Mouse (Mus musculus): ENCODE measurements around the gene Dpf3. TPM values are rescaled to one million over a fixed set of nuclear protein-coding genes. Genes with fewer than 3 reads are reported as not detected.

The Dpf3 gene
- polyA plus RNA-seq, 1 experiment from 2014 or later: 19.2 TPM

- Histone ChIP-seq H3K36me3 (ENCODE audit: control insufficient read depth, insufficient read depth) (no peaks in the 10 kb centered on the region; the same call in 1 of the 2 replicates), H3K4me1 (ENCODE audit: control insufficient read depth, insufficient read depth, low read length) (peaks cover 5% of the 10 kb centered on the region), H3K9ac (ENCODE audit: low read length) (no peak overlapping the region), H3K9me3 (replicated peaks; ENCODE audit: control insufficient read depth, low read length) (no peaks in the 10 kb centered on the region), H3K27ac (ENCODE audit: low read length) (no peak overlapping the region), H3K4me2 (ENCODE audit: low read depth, low read length) (no peak overlapping the region), H3K4me3 (ENCODE audit: low read length) (no peak overlapping the region), H3K27me3 (ENCODE audit: control insufficient read depth, insufficient read depth, low read length) (no peaks in the 10 kb centered on the region)
- ATAC-seq (replicated peaks; ENCODE audit: extremely low read depth, insufficient read depth, low FRiP score): no peak
- WGBS: 55% methylated on average over 7 of the region's 7 CpGs
Measured at GRCm38 (mm10) chr12:83314666-83315065, 172.8 kb downstream of the Dpf3 start.

DNA sequence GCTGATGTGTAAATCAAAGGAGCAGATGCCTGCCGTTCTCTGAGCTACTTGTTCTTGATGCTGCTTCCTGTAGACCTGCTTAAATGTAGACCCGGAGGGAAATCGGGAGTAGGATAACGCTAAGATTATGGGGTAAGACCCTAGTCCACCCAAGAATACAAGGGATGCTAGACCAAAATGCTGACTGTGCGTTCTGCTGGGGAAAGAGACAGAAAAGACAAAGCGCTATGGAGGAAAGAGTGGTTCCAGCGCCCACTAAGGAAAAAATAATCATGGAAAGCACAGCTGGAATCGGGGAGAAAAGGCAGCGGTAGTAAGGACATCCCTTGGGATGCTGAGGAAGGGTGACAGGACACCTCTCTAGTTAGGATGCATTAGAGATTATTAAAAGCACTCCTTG is 174.7 kb downstream of the Dpf3 start:
- no peak for ATAC-seq (replicated peaks; ENCODE audit: extremely low read depth, insufficient read depth, low FRiP score)
- no peak overlapping the region for H3K4me2 ChIP-seq (ENCODE audit: low read depth, low read length)
- H3K4me3 ChIP-seq (ENCODE audit: low read length): no peak overlapping the region
- H3K36me3 ChIP-seq (ENCODE audit: control insufficient read depth, insufficient read depth): no peaks in the 10 kb centered on the region
- WGBS: 90% methylated on average over 9 of the region's 9 CpGs
- H3K4me1 ChIP-seq (ENCODE audit: control insufficient read depth, insufficient read depth, low read length): peaks cover 4% of the 10 kb centered on the region
- H3K9me3 ChIP-seq (replicated peaks; ENCODE audit: control insufficient read depth, low read length): no peaks in the 10 kb centered on the region
- H3K9ac ChIP-seq (ENCODE audit: low read length): no peak overlapping the region
- H3K27me3 ChIP-seq (ENCODE audit: control insufficient read depth, insufficient read depth, low read length): no peaks in the 10 kb centered on the region
- H3K27ac ChIP-seq (ENCODE audit: low read length): no peak overlapping the region

DNA sequence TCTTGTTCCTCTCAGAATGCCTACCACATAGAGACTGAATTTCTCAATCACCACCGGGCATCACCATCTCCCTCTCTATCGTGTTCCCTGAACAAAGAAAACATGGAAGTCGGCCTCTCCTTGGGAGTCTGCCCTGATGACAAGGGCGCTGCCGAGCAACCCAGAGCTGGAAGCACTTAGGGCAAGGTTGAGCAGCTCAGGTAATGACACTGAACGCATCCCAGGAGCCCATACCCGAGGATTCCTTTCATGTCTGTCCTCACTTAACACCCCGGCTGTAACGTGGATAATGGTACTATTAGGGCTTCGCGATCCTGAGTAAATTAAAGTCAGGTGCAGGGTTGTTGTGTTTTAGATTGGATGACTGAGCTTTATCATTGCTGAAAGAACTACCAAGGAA is 176.9 kb downstream of the Dpf3 start:
- no peaks in the 10 kb centered on the region for H3K36me3 ChIP-seq (ENCODE audit: control insufficient read depth, insufficient read depth)
- H3K27me3 ChIP-seq (ENCODE audit: control insufficient read depth, insufficient read depth, low read length): no peaks in the 10 kb centered on the region
- no peak for ATAC-seq (replicated peaks; ENCODE audit: extremely low read depth, insufficient read depth, low FRiP score)
- no peak overlapping the region for H3K4me2 ChIP-seq (ENCODE audit: low read depth, low read length)
- no peak overlapping the region for H3K27ac ChIP-seq (ENCODE audit: low read length)
- H3K9ac ChIP-seq (ENCODE audit: low read length): no peak overlapping the region
- no peaks in the 10 kb centered on the region for H3K4me1 ChIP-seq (ENCODE audit: control insufficient read depth, insufficient read depth, low read length)
- 60% methylated on average over 11 of the region's 11 CpGs for WGBS
- no peaks in the 10 kb centered on the region for H3K9me3 ChIP-seq (replicated peaks; ENCODE audit: control insufficient read depth, low read length)
- no peak overlapping the region for H3K4me3 ChIP-seq (ENCODE audit: low read length)

DNA sequence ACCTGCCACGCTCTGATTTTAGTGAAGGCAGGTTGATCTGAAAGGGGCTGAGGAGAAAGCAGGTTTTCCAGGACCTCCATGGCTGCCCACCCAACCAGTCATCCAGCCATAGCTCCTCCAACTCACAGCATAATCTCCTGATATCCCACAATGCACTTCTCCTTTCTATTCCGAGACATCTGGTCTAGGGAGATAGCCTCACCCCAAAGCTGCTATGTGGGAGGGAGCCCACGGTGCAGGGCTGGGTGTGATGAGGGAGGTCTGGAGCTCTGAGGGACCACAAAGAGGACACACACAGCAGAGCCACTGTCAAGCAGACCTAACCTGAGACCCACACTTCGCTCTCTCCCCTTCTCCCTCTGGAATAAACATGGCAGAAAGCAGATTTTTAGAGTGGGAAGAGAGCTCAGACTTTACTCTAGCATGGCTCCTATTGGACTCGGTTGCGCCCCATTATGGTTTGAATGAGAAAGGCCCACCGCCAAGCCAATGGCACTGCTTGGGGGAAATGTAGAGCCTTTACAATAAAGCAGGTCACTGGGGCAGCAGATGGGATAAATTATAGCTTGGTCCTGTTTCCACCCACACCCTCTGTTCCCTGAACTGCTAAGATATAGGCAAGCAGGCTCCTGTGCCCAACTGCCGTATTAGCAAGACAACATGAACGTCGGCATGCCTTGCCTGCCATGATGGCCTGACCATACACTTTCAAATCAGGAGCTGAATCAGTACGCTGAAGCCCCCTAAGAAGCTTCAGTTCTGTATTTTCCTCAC is 178.3 kb downstream of the Dpf3 start:
- Histone ChIP-seq H3K9ac (ENCODE audit: low read length) (no peak overlapping the region), H3K4me1 (ENCODE audit: control insufficient read depth, insufficient read depth, low read length) (no peaks in the 10 kb centered on the region), H3K4me3 (ENCODE audit: low read length) (no peak overlapping the region), H3K4me2 (ENCODE audit: low read depth, low read length) (no peak overlapping the region), H3K36me3 (ENCODE audit: control insufficient read depth, insufficient read depth) (no peaks in the 10 kb centered on the region), H3K27me3 (ENCODE audit: control insufficient read depth, insufficient read depth, low read length) (no peaks in the 10 kb centered on the region), H3K27ac (ENCODE audit: low read length) (no peak overlapping the region), H3K9me3 (replicated peaks; ENCODE audit: control insufficient read depth, low read length) (no peaks in the 10 kb centered on the region)
- ATAC-seq (replicated peaks; ENCODE audit: extremely low read depth, insufficient read depth, low FRiP score): no peak
- 83% methylated on average over 11 of the region's 11 CpGs for WGBS

DNA sequence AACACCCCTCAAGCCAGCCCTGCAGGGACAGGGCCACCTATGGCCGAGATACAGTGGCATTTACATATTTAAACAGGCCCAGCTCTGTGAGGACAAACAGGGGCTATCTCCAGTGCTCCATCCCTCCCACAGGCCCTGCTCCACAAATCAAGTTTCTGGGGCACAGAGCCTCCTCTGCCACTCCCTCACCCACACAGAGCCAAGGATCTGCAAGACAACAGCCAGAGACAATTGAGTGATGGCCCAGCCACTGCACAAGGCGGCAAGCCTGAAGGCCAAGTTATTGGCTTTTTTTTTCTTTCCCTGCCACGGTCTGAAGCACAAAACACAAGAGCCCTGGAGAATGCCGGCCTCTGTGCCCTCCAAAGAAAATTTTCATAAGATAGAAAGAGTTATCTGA is 178.9 kb downstream of the Dpf3 start:
- no peak overlapping the region for H3K4me3 ChIP-seq (ENCODE audit: low read length)
- H3K36me3 ChIP-seq (ENCODE audit: control insufficient read depth, insufficient read depth): no peaks in the 10 kb centered on the region
- peaks cover 2% of the 10 kb centered on the region for H3K4me1 ChIP-seq (ENCODE audit: control insufficient read depth, insufficient read depth, low read length)
- 78% methylated on average over 4 of the region's 4 CpGs for WGBS
- H3K4me2 ChIP-seq (ENCODE audit: low read depth, low read length): no peak overlapping the region
- H3K27ac ChIP-seq (ENCODE audit: low read length): no peak overlapping the region
- no peak overlapping the region for H3K9ac ChIP-seq (ENCODE audit: low read length)
- H3K9me3 ChIP-seq (replicated peaks; ENCODE audit: control insufficient read depth, low read length): no peaks in the 10 kb centered on the region
- no peak for ATAC-seq (replicated peaks; ENCODE audit: extremely low read depth, insufficient read depth, low FRiP score)
- no peaks in the 10 kb centered on the region for H3K27me3 ChIP-seq (ENCODE audit: control insufficient read depth, insufficient read depth, low read length)

DNA sequence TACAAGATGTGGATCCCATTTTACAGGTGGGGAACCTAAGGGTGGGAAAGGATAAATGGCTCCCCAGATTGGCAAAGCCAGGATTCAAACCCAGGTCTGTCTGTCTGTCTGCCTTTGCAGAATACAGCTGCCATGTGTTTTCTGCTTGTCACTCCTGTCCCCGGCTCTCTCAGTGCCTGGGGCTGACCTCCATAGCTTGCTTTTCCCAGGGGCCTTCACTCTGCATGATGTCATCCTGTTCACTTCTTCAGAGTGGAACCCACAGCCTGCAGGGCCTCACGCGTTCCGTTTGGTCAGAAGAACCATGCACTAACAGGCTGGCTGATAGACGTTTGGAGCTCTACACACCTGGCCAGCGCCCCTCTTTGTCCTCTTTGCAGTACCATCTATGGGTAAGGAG is 184.3 kb downstream of the Dpf3 start:
- no peak overlapping the region for H3K4me3 ChIP-seq (ENCODE audit: low read length)
- no peaks in the 10 kb centered on the region for H3K27me3 ChIP-seq (ENCODE audit: control insufficient read depth, insufficient read depth, low read length)
- WGBS: 36% methylated on average over 6 of the region's 6 CpGs
- no peaks in the 10 kb centered on the region for H3K36me3 ChIP-seq (ENCODE audit: control insufficient read depth, insufficient read depth)
- H3K4me1 ChIP-seq (ENCODE audit: control insufficient read depth, insufficient read depth, low read length): peaks cover 24% of the 10 kb centered on the region
- H3K9me3 ChIP-seq (replicated peaks; ENCODE audit: control insufficient read depth, low read length): no peaks in the 10 kb centered on the region
- no peak for ATAC-seq (replicated peaks; ENCODE audit: extremely low read depth, insufficient read depth, low FRiP score)
- H3K4me2 ChIP-seq (ENCODE audit: low read depth, low read length): peak overlapping the region; percentile 51
- H3K27ac ChIP-seq (ENCODE audit: low read length): peak overlapping the region; percentile 87
- H3K9ac ChIP-seq (ENCODE audit: low read length): peak overlapping the region; percentile 49

DNA sequence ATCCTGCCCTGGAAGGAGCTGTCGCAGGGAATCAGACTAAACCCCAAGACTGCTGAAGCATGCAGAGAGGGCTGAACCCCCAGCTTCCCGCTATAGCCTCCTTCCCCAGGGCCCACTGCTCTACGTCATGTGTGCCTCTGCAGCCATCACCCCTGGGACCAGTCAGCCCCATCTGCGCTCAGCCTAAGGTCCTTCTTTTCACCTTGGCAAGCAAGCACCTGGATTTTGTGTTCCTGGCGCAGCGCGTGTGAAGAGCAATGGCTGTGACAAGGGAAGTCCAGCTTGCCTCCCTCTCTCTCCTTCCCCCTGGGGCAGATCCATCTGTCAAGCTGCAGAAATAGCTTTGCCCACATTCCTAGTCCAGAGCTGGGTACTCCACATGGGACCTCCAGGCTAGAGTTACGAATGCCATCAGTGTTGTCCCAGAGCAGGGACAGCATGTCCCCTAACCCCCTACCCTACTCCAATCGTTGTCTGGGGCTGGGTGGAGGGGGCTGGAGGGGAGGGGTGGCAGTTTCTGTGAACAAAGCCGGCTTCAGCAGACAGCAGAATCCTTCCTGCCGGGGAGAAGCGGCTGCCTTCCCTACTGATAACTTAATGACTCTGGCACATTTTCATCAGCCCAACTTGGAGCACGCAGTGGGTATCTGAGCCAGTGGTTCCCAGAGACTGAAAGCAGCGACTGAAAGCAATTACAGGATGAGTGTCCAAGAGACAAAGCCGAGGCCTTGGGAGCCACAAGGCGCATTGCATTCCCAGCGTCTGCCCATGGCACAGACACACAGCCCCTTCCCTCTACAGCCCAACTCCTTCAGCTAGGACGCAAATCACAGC is 185.0 kb downstream of the Dpf3 start:
- Histone ChIP-seq H3K9ac (ENCODE audit: low read length) (peak overlapping the region; percentile 49), H3K4me1 (ENCODE audit: control insufficient read depth, insufficient read depth, low read length) (peaks cover 24% of the 10 kb centered on the region), H3K27me3 (ENCODE audit: control insufficient read depth, insufficient read depth, low read length) (no peaks in the 10 kb centered on the region), H3K9me3 (replicated peaks; ENCODE audit: control insufficient read depth, low read length) (no peaks in the 10 kb centered on the region), H3K4me2 (ENCODE audit: low read depth, low read length) (peak overlapping the region; percentile 51), H3K36me3 (ENCODE audit: control insufficient read depth, insufficient read depth) (no peaks in the 10 kb centered on the region), H3K27ac (ENCODE audit: low read length) (peak overlapping the region; percentile 87), H3K4me3 (ENCODE audit: low read length) (no peak overlapping the region; the same call in 1 of the 2 replicates)
- WGBS: 26% methylated on average over 18 of the region's 18 CpGs
- ATAC-seq (replicated peaks; ENCODE audit: extremely low read depth, insufficient read depth, low FRiP score): peak; percentile 66

GRCm38 (mm10) chr12:83301616-83302319 is 185.7 kb downstream of the Dpf3 start:
- no peaks in the 10 kb centered on the region for H3K9me3 ChIP-seq (replicated peaks; ENCODE audit: control insufficient read depth, low read length)
- no peaks in the 10 kb centered on the region for H3K27me3 ChIP-seq (ENCODE audit: control insufficient read depth, insufficient read depth, low read length)
- H3K27ac ChIP-seq (ENCODE audit: low read length): peak overlapping the region; percentile 87
- no peak overlapping the region for H3K9ac ChIP-seq (ENCODE audit: low read length)
- no peaks in the 10 kb centered on the region for H3K36me3 ChIP-seq (ENCODE audit: control insufficient read depth, insufficient read depth)
- 68% methylated on average over 18 of the region's 18 CpGs for WGBS
- H3K4me1 ChIP-seq (ENCODE audit: control insufficient read depth, insufficient read depth, low read length): peaks cover 24% of the 10 kb centered on the region
- H3K4me3 ChIP-seq (ENCODE audit: low read length): no peak overlapping the region
- no peak for ATAC-seq (replicated peaks; ENCODE audit: extremely low read depth, insufficient read depth, low FRiP score)
- peak overlapping the region; percentile 51; the same call in 1 of the 2 replicates for H3K4me2 ChIP-seq (ENCODE audit: low read depth, low read length)
